Mouse (Mus musculus): Measurements from ENCODE around the gene 9930111J21Rik1.
"Not testable (repeated sequence)": the region's sequence is repeated elsewhere in the genome, so short reads cannot be mapped to it uniquely, and the experiment has no call there.

Gene 9930111J21Rik1

DNA sequence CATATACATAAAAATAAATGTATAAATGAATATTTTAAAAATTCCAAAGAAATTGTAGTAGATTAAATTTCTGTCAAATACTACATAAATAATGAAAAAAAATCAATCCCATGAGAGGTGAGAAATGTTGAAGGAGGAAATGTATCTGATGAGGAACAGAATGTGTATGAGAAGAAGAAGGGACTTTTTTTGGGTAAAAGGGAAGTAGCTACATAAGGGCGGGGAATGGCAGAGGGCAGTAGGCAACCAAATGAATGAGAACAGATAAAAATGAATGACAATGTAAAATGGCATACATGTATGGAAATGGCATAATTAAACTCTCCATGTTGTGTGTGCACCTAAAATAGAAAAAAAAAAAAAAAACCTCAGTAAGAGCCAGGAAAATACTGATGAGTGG lies 65.6 kb downstream of the 9930111J21Rik1 start:
- DNase-seq, result no peak

DNA sequence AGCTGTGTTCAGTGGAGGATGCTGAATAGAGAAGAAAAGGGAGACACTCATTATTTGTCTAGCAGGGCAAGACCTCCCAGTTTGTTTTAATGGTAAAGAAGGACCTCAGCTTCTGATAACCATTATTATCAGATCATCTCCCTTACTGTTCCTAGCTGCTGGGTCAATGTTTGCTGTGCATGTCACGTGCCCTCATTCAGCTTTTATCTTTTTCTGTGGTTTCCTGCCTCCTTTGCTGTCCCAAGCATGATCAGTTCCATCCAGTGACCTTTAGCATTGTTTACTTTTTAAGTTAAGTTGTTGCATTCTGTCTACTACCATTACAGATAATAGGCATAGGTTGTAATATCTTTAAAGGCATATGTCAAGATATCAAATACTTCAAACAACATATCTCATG lies 70.7 kb downstream of the 9930111J21Rik1 start:
- no peak for DNase-seq

- no peak for DNase-seq
Measured at GRCm38 (mm10) chr11:48902021-48902420, 77.2 kb downstream of the 9930111J21Rik1 start, which contains the start of gene Gm5431. TSS of gene Gm5431 (minus strand) at chr11:48902214.

DNA sequence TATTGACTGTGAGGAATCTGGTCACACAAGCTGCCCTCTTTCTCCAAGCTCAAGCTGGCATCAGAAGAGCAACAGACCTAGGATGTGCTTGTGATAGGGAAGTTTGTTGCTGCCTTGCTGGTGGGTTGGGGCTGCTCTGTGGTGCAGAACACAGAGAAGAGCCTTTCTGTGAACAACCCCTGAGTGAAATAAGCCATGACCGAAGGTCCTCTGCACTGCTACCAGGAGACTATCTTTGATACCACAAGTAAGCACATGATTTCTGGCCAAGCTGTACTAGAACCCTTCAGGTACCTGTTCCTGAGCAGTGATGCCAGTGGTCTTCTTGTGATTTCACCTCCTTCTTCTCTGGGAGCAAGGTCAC lies 77.6 kb downstream of the 9930111J21Rik1 start:
- not testable (repeated sequence) for DNase-seq

DNA sequence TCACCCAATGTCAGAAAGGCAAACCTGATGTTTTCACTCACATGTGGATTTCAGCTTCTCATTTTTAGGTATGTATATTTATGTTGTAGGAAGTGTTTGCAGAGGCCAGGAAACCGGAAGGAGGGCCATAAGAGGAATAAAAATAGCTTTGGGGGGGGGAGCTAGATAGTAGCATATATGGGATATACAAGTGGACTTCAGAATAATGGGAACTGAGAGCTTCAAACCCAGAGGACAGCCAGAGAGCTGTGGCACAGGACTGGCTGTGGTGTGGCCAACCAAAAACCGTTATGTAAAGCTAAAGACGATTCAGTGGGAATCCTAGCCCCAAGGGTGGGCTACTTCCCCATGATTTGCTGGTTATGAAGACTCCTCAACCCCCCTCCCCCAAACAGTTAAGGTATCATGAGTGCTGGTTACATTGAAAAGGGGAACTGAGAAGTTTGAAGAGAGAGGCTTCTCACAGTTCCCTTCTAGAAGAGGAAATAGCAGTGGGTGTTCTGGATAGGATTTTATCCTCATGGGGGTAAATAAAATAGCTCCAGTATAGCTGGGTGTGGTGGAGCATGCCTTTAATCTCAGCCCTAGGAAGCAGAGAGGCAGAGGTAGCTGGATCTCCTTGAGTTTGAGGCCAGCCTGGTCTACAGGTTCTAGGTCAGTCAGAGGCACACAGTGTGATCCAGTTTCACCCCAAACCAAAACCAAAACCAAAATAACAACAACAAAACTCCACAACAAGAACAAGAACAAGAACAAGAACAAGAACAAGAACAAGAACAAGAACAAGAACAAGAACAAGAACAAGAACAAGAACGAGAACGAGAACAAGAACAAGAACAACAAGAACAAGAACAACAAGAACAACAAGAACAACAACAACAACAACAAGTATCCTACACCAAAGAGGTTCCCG lies 78.3 kb downstream of the 9930111J21Rik1 start:
- DNase-seq, result not testable (repeated sequence)

DNA sequence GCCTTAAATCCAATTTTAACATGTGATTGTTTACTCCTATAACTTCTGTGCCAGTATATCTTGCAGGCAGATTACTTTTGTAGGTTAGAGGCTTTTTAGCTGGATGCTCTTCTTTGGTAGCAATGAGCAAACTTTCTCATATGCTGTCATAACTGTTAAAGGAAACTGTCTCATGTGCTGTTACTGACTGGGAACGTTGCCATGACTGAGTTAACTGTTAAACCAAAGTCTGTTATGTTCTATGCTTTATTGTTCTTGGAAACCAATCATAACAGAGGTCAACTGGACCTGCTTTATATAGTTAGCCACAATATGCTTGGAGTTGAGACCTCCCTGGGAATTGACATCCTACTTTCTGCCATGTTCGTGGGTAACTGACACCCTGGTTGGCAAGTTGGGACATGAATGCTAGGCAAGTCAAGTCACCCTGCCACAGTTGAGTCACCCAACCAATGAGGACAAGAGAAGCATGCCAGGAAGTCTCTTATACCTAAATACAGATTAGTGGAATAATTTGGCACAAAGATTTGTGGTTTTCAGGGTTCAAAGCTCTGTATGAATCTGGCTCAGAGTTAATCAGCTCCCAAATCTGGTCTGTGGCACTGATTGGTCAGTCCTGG lies 80.3 kb downstream of the 9930111J21Rik1 start:
- DNase-seq, result no peak

All from retina, postnatal 1 day (tissue).